Mouse (Mus musculus) G1E (cell line): Measurements from ENCODE around the gene Tardbp. TPM values are rescaled to one million over a fixed set of nuclear protein-coding genes. Genes with fewer than 3 reads are reported as not detected.

Experiments used
- ATAC-seq: 2 replicates; pipeline ENCODE4 v1.8.0; 2016; ENCODE audit warnings: mild to moderate bottlenecking; ENCODE audit not compliant: insufficient number of reproducible peaks, poor library complexity, low FRiP score, severe bottlenecking; ENCODE audit errors: extremely low read depth
- DNase-seq: peaks from one replicate; pipeline ENCODE4 v3.0.0; 2012; ENCODE audit warnings: low spot score
- H3K27me3 ChIP-seq: 2 replicates; pipeline ENCODE4 v1.6.1; 2012; ENCODE audit warnings: mild to moderate bottlenecking, low read length, inconsistent platforms; ENCODE audit not compliant: insufficient read depth
- H3K36me3 ChIP-seq: replicated peaks from 2 replicates; pipeline ENCODE3; 2012; ENCODE audit warnings: mild to moderate bottlenecking, inconsistent platforms
- H3K4me1 ChIP-seq: 2 replicates; pipeline ENCODE4 v1.6.1; 2012; ENCODE audit warnings: low read depth, low read length, inconsistent platforms, mixed read lengths; ENCODE audit not compliant: insufficient read depth
- H3K4me3 ChIP-seq: 2 replicates; pipeline ENCODE4 v1.5.1; 2012; ENCODE audit warnings: low read depth, mild to moderate bottlenecking, inconsistent platforms, low read length, moderate library complexity, mixed read lengths
- H3K9me3 ChIP-seq: replicated peaks from 2 replicates; pipeline ENCODE4 v1.6.1; 2012; ENCODE audit warnings: inconsistent platforms
- CTCF ChIP-seq: IDR thresholded peaks from 2 replicates; pipeline ENCODE4 v1.5.1; 2012; ENCODE audit warnings: low read depth, low read length, inconsistent platforms, mixed read lengths
- GATA1 ChIP-seq: IDR thresholded peaks from 2 replicates; pipeline ENCODE4 v1.6.1; 2012; ENCODE audit warnings: borderline replicate concordance, low read length, inconsistent platforms, mixed read lengths
- GATA2 ChIP-seq: IDR thresholded peaks from 2 replicates; pipeline ENCODE4 v1.6.1; 2012; ENCODE audit warnings: low read depth, low read length, inconsistent platforms, borderline replicate concordance
- POLR2AphosphoS5 ChIP-seq: IDR thresholded peaks from 2 replicates; pipeline ENCODE4 v1.6.1; 2012; ENCODE audit warnings: low read depth, low read length, inconsistent platforms; ENCODE audit not compliant: insufficient replicate concordance
- TAL1 ChIP-seq: conservative IDR thresholded peaks from 2 replicates; pipeline ENCODE4 v1.6.1; 2012; ENCODE audit warnings: low read depth, low read length, inconsistent platforms, mixed read lengths
- polyA plus RNA-seq: library from polyadenylated mRNA; stranded (reverse); fragments of >175 nt; gene quantifications from 2 replicates; pipeline ENCODE4 v1.2.3, GENCODE M21; 2012
- total RNA-seq, 2 experiments: library from RNA; stranded (forward) in 1 of 2; stranded (reverse) in 1 of 2; fragments of 200-1000 nt in 1 of 2; fragments of >200 nt in 1 of 2; fragmentation: Nextera tagmentation in 1 of 2; gene quantifications; 2 replicates each; pipeline ENCODE4 v1.2.3; 2014 to 2017

Tardbp gene
- total and polyA plus RNA-seq, 3 experiments: 59.3 to 649 (median 296) TPM

DNA sequence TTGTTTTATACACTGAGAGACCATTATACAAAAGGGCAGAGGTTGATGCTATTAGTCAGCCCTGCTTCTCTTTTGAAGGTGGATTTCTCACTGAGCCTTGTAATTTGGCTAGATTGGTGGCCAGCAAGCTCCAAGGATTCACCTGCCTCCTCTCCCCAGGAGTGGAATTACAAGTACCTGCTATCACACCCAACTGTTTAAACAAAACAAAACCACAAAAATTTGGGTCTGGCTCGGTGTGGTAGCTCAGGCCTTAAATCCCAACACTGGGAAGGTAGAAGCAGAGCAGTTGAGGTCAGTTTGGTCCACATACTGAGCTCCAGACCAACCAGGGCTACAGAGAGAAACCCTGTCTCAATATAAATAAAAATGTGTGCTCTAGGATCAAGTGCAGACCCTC is 7.0 kb downstream of the Tardbp start:
- no peak for TF ChIP-seq GATA2
- TF ChIP-seq CTCF: no peak
- no peak for TF ChIP-seq POLR2AphosphoS5
- no peak for TF ChIP-seq TAL1
- no peak for TF ChIP-seq GATA1
- peaks cover 52% of the 10 kb centered on the region for H3K4me1 ChIP-seq
- ATAC-seq: no peak
- H3K9me3 ChIP-seq: no peaks in the 10 kb centered on the region
- H3K27me3 ChIP-seq: no peaks in the 10 kb centered on the region
- H3K4me3 ChIP-seq: no peak overlapping the region
- DNase-seq: no peak
- peaks cover 88% of the 10 kb centered on the region for H3K36me3 ChIP-seq

DNA sequence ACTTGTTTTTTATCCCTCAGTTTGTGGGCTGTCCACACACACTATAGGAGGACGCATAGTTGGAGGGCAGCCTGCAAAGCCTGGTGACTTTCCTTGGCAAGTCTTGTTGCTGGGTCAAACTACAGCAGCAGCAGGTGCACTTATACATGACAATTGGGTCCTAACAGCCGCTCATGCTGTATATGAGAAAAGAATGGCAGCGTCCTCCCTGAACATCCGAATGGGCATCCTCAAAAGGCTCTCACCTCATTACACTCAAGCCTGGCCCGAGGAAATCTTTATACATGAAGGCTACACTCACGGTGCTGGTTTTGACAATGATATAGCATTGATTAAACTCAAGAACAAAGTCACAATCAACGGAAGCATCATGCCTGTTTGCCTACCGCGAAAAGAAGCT is 13.1 kb downstream of the Tardbp start:
- H3K9me3 ChIP-seq: no peaks in the 10 kb centered on the region
- ATAC-seq (no peak), DNase-seq (no peak)

DNA sequence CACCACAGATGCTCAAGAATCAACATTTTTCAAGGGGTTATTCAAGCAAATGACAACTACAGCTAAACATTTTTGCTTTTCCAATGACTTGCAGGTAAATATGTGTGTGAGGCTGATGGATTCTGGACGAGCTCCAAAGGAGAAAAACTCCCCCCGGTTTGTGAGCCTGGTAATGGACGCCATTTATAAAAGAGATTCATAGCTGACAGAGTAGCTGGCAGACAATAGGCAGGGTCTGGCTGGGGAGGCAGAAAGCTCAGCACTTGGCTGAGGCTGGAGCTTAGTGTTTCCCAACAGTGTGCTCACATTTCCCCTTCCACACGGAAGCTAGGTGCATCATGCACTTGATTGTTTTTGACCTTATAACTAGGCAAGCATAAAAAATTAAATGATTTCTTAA is 14.3 kb downstream of the Tardbp start:
- Histone ChIP-seq H3K4me1 (peaks cover 26% of the 10 kb centered on the region), H3K36me3 (peaks cover 87% of the 10 kb centered on the region), H3K27me3 (no peaks in the 10 kb centered on the region), H3K9me3 (no peaks in the 10 kb centered on the region), H3K4me3 (no peak overlapping the region)
- DNase-seq: no peak
- no peak for ATAC-seq
- TF ChIP-seq TAL1 (no peak), GATA2 (no peak), CTCF (no peak), GATA1 (no peak), POLR2AphosphoS5 (no peak)

More for the DNA sequence above, 13.1 kb downstream of the Tardbp start:
- Histone ChIP-seq H3K27me3 (no peaks in the 10 kb centered on the region), H3K4me1 (peaks cover 31% of the 10 kb centered on the region), H3K4me3 (no peak overlapping the region), H3K36me3 (peaks cover 84% of the 10 kb centered on the region)
- TF ChIP-seq POLR2AphosphoS5: 0 out of 2 replicates have a peak, but pooled peaks have one; percentile 71
- TF ChIP-seq CTCF: no peak
- no peak for TF ChIP-seq GATA2
- TF ChIP-seq TAL1: no peak

DNA sequence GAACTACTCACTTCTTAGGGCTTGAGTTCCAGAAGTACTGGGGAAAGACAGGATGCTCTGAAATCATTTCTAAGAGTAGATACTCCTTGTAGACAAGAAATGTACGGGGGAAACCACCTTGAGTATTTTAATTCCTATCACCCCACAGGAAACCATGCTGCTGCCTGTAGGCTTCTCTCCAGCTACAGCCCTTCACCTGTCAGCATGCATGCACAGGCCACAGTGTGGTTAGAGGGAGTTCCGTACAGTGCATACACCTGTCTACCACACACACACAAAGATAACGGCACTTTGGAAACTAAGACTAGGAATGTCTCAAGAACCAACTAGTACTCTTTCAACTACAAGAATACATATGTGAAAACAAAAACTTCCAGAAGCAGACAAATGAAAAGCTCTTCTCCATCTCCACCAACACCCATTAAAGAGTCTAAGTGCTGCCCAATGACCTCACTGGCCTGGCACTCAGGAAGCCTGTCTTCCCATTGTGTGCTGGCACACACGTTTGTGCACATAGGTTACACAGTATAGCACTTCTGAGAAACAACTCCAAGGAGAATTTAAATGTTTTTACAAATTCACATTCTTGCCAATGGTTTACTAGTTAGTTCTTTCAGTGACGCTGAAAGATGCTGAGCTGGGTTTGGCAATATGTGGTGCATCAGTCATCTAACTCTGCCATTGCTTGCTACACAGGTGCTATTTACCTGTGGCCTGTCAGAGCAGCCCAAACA is 16.0 kb downstream of the Tardbp start:
- TF ChIP-seq POLR2AphosphoS5 (peak; percentile 71; the same call in 1 of the 2 replicates), GATA2 (no peak), CTCF (no peak)
- H3K4me3 ChIP-seq: no peak overlapping the region
- ATAC-seq (no peak), DNase-seq (no peak)
- no peaks in the 10 kb centered on the region for H3K9me3 ChIP-seq
- H3K36me3 ChIP-seq: peaks cover 90% of the 10 kb centered on the region
- peaks cover 26% of the 10 kb centered on the region for H3K4me1 ChIP-seq
- no peaks in the 10 kb centered on the region for H3K27me3 ChIP-seq

DNA sequence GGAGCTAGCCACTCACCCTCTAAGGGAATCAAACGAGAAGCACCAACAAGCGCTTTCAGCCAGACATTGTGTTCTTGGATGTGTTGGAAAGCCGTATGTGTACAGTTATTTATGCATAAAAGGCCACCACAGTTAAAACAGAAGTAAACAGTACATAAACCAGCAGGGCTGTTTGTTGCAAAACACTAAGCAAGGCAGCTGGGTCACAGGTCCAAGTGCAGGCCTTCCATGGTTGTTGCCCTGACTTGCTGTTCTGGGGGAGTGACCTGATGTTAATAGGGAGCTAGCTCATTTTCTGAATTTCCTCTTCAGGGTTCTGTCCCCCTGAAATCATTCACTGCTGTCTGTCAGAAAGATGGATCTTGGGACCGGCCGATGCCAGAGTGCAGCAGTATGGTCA is 17.0 kb downstream of the Tardbp start:
- TF ChIP-seq TAL1: no peak
- TF ChIP-seq GATA1: no peak
- no peak overlapping the region for H3K4me3 ChIP-seq
- H3K4me1 ChIP-seq: peaks cover 26% of the 10 kb centered on the region
- H3K9me3 ChIP-seq: no peaks in the 10 kb centered on the region
- no peak for DNase-seq
- no peak for ATAC-seq
- no peaks in the 10 kb centered on the region for H3K27me3 ChIP-seq
- H3K36me3 ChIP-seq: peaks cover 88% of the 10 kb centered on the region

DNA sequence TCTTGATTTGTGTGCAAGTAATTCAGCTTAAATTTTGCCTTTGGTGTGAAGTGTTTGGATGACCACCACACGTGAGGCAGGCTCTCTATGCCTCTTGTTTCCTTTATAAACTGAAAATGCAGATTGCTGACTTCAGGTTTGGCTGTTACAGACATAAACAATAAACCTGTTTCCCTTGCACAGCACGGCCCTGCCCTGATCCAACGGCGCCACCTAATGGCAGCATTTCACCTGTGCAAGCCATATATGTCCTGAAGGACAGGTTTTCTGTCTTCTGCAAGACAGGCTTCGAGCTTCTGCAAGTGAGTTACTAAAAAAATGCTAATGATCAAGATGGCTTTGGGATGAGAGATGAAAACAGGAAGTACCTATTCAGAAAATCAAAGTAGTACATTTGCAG is 19.1 kb downstream of the Tardbp start:
- no peaks in the 10 kb centered on the region for H3K9me3 ChIP-seq
- TF ChIP-seq CTCF (peak; percentile 66), TAL1 (no peak)
- no peaks in the 10 kb centered on the region for H3K27me3 ChIP-seq
- peaks cover 91% of the 10 kb centered on the region for H3K36me3 ChIP-seq
- ATAC-seq (0 out of 2 replicates have a peak, but pooled peaks have one; percentile 16), DNase-seq (no peak)
- H3K4me1 ChIP-seq: peaks cover 24% of the 10 kb centered on the region; the same call in 1 of the 2 replicates
- H3K4me3 ChIP-seq: no peak overlapping the region

DNA sequence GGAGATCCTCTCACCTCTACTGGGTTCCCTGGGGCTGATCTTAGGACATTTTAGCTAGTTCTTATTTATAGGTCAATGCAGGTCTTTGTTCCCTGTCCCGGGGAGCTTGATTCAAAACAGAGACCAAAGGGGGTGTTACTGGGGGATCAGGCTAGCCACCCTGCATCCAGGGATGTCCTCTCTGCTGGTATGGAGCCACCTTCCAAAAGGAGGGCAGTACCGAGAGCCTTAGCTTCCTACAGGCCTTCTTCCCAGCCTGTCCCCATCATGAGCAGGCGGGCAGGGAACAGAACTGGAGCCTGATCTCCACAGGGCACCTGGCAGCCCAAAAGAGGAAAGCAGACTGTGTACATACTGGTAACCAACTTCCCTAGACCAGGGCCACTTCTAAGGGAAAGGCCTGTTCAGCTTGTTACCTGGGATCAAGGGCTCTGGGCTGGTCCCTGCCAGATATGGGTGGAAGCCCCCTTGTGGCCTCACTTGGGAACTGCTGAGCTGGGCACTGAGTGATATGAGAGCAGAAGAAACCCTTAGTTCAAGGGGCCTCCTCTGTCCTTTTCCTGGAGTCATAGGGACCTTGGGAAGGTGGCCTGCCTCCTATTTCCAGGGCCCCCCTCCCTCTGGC is 22.2 kb downstream of the Tardbp start:
- DNase-seq (peak; percentile 50), ATAC-seq (peak; percentile 74)
- Histone ChIP-seq H3K9me3 (no peaks in the 10 kb centered on the region), H3K36me3 (peaks cover 89% of the 10 kb centered on the region), H3K4me1 (peaks cover 19% of the 10 kb centered on the region), H3K4me3 (no peak overlapping the region), H3K27me3 (no peaks in the 10 kb centered on the region)
- TF ChIP-seq CTCF: peak; percentile 70
- TF ChIP-seq TAL1: no peak
